Mouse (Mus musculus) neural tube, embryonic 12.5 days (tissue): Measurements from ENCODE around the gene Unc45b. TPM values are rescaled to one million over a fixed set of nuclear protein-coding genes. Genes with fewer than 3 reads are reported as not detected.
"Not testable (repeated sequence)": the region's sequence is repeated elsewhere in the genome, so short reads cannot be mapped to it uniquely, and the experiment has no call there.

Experiments used
- ATAC-seq: fragments of 200-750 bp; cut with Nextera tagmentation; 2 replicates; pipeline ENCODE4 v1.8.0; 2017; ENCODE audit warnings: low read depth, mild to moderate bottlenecking, moderate TSS enrichment, moderate library complexity; ENCODE audit not compliant: low FRiP score
- H3K27ac ChIP-seq: fragments of 300-500 bp; sonication (generic); 2 replicates; pipeline ENCODE4 v1.5.1; 2016
- H3K27me3 ChIP-seq: fragments of 300-500 bp; sonication (generic); replicated peaks from 2 replicates; pipeline ENCODE4 v1.6.1; 2016; ENCODE audit warnings: mild to moderate bottlenecking
- H3K36me3 ChIP-seq: fragments of 300-500 bp; sonication (generic); 2 replicates; pipeline ENCODE4 v1.6.1; 2016; ENCODE audit warnings: mild to moderate bottlenecking
- H3K4me1 ChIP-seq: fragments of 300-500 bp; sonication (generic); 2 replicates; pipeline ENCODE4 v1.6.1; 2016
- H3K4me2 ChIP-seq: fragments of 300-500 bp; sonication (generic); replicated peaks from 2 replicates; pipeline ENCODE4 v1.6.1; 2016; ENCODE audit warnings: mild to moderate bottlenecking
- H3K4me3 ChIP-seq: fragments of 300-500 bp; sonication (generic); 2 replicates; pipeline ENCODE4 v1.5.1; 2016
- H3K9ac ChIP-seq: fragments of 300-500 bp; sonication (generic); 2 replicates; pipeline ENCODE4 v1.6.1; 2016; ENCODE audit warnings: mild to moderate bottlenecking
- H3K9me3 ChIP-seq: fragments of 300-500 bp; sonication (generic); 2 replicates; pipeline ENCODE4 v1.6.1; 2016; ENCODE audit warnings: mild to moderate bottlenecking
- WGBS: fragments of 180-500 bp; shearing (Covaris S2); methylation state at CpG from one replicate; pipeline ENCODE4 v1.1.7; 2016; 5-methylcytosine and 5-hydroxymethylcytosine counted together
- microRNA-seq: library from miRNA; unstranded; fragments of <30 nt; microRNA quantifications from one replicate; pipeline ENCODE4, GENCODE M21; 2017
- polyA plus RNA-seq: library from polyadenylated mRNA; unstranded; fragments of >200 nt; fragmentation: Nextera tagmentation; extraction: Ambion mirVana; gene quantifications from 2 replicates; pipeline ENCODE4 v1.2.1, GENCODE M21; 2016

Unc45b gene
- polyA plus RNA-seq, 1 experiment from 2014 or later = 5.4 TPM

GRCm38 (mm10) chr11:82989357-82989756 lies 79.0 kb downstream of the Unc45b start:
- H3K27me3 ChIP-seq = no peaks in the 10 kb centered on the region; the same call in 1 of the 2 replicates
- no peak overlapping the region for H3K9ac ChIP-seq
- no peak overlapping the region for H3K27ac ChIP-seq
- no peak overlapping the region for H3K4me3 ChIP-seq
- H3K36me3 ChIP-seq = 0 out of 2 replicates have a peak, but pooled peaks cover 2% of the 10 kb centered on the region
- peaks cover 13% of the 10 kb centered on the region for H3K4me1 ChIP-seq
- WGBS = 34% methylated on average over 12 of the region's 12 CpGs
- no peak for ATAC-seq
- H3K4me2 ChIP-seq = peak overlapping the region; percentile 35; the same call in 1 of the 2 replicates
- H3K9me3 ChIP-seq = no peaks in the 10 kb centered on the region

- not testable (repeated sequence) for H3K9me3 ChIP-seq, H3K27me3 ChIP-seq, H3K27ac ChIP-seq, H3K9ac ChIP-seq, H3K36me3 ChIP-seq
- H3K4me3 ChIP-seq = peak overlapping the region; percentile 32
- peaks cover 13% of the 10 kb centered on the region for H3K4me1 ChIP-seq
- 12% methylated on average over 19 of the region's 19 CpGs for WGBS
- ATAC-seq = 0 out of 2 replicates have a peak, but pooled peaks have one; percentile 56
- peak overlapping the region; percentile 63 for H3K4me2 ChIP-seq
Measured at GRCm38 (mm10) chr11:82990612-82991385, 80.4 kb downstream of the Unc45b start.

- no peak within 1 kb of the TSS for H3K27ac ChIP-seq
Measured at GRCm38 (mm10) chr11:82991469-82992166, 81.3 kb downstream of the Unc45b start, which contains the start of gene Slfn9. TSS of gene Slfn9 (minus strand) at chr11:82991830.

More at GRCm38 (mm10) chr11:82991469-82992166, 81.3 kb downstream of the Unc45b start, which contains the start of gene Slfn9:
- Histone ChIP-seq H3K4me3 (peak within 1 kb of the TSS; percentile 32), H3K4me1 (peaks cover 13% of the 10 kb centered on the region), H3K4me2 (peak within 1 kb of the TSS; percentile 63), H3K9me3 (no peaks in the 10 kb centered on the region), H3K36me3 (no peaks in the 10 kb centered on the region), H3K9ac (no peak within 1 kb of the TSS), H3K27me3 (no peaks in the 10 kb centered on the region; the same call in 1 of the 2 replicates)
- 13% methylated on average over 14 of the region's 14 CpGs for WGBS
- ATAC-seq = no peak

Small RNA genes within 50 kb of the gene (microRNA-seq; reads per million reads assigned to microRNA genes)
- not detected for gene Mir7679

Other genes starting within 250 kb of the Unc45b start
- gene Cct6b, start 146.2 kb upstream of the Unc45b start, polyA plus RNA-seq = 0.26 and 0.34 TPM in 2 replicates
- gene Zfp830, start 146.2 kb upstream of the Unc45b start, polyA plus RNA-seq = 34.4 and 41.1 TPM in 2 replicates
- 40.7 and 42.6 TPM in 2 replicates for gene Lig3, start 129.4 kb upstream of the Unc45b start, polyA plus RNA-seq
- 8.1 and 10.7 TPM in 2 replicates for gene Rffl, start 39.3 kb upstream of the Unc45b start, polyA plus RNA-seq
- 12.6 and 13.5 TPM in 2 replicates for gene Rad51d, start 19.9 kb upstream of the Unc45b start, polyA plus RNA-seq
- gene Fndc8, start 18.4 kb upstream of the Unc45b start, polyA plus RNA-seq = 0.39 and 0.54 TPM in 2 replicates
- 29.6 and 31.5 TPM in 2 replicates for gene Nle1, start 2.1 kb upstream of the Unc45b start, polyA plus RNA-seq
- gene Slfn5, start 40.8 kb downstream of the Unc45b start, polyA plus RNA-seq = 0.59 and 1.6 TPM in 2 replicates
- 7.4 and 8.2 TPM in 2 replicates for gene Slfn9, start 81.3 kb downstream of the Unc45b start, polyA plus RNA-seq
- gene Slfn8, start 110.3 kb downstream of the Unc45b start, polyA plus RNA-seq = 0.27 TPM in 1 of 2 replicates, not detected in the other
- gene Slfn2, start 154.6 kb downstream of the Unc45b start, polyA plus RNA-seq = 1.1 and 1.6 TPM in 2 replicates
- gene Slfn1, start 206.3 kb downstream of the Unc45b start, polyA plus RNA-seq = not detected in 2 replicates